Mouse (Mus musculus) myocyte (in vitro differentiated cells): ENCODE results near the gene Tmem237.

Experiments
- CEBPB ChIP-seq: IDR thresholded peaks from 2 replicates; pipeline ENCODE4 v1.6.1; 2011; ENCODE audit warnings: mild to moderate bottlenecking, moderate library complexity; ENCODE audit not compliant: poor library complexity, insufficient read depth, severe bottlenecking
- E2F4 ChIP-seq: IDR thresholded peaks from one replicate; pipeline ENCODE4 v1.6.1; 2011; ENCODE audit warnings: mild to moderate bottlenecking, control low read depth, moderate library complexity; ENCODE audit not compliant: insufficient read depth
- MAX ChIP-seq: IDR thresholded peaks from one replicate; pipeline ENCODE4 v1.6.1; 2011; ENCODE audit warnings: low read depth, mild to moderate bottlenecking, control low read depth
- MYOG ChIP-seq, 3 experiments: IDR thresholded peaks; one replicate each; pipeline ENCODE4 v1.6.1; 2011; ENCODE audit warnings: control low read depth in 2 of 3, low read depth in 2 of 3, mild to moderate bottlenecking in 2 of 3; ENCODE audit not compliant: insufficient read length in 2 of 3, control insufficient read depth in 1 of 3, insufficient read depth in 1 of 3
- POLR2A ChIP-seq: IDR thresholded peaks from one replicate; pipeline ENCODE4 v1.6.1; 2011; ENCODE audit warnings: low read depth, mild to moderate bottlenecking, control low read depth, moderate library complexity; ENCODE audit not compliant: insufficient read length
- POLR2AphosphoS2 ChIP-seq: IDR thresholded peaks from one replicate; pipeline ENCODE4 v1.6.1; 2011; ENCODE audit warnings: low read depth, control low read depth; ENCODE audit not compliant: insufficient read length
- SRF ChIP-seq: IDR thresholded peaks from one replicate; pipeline ENCODE4 v1.6.1; 2011; ENCODE audit warnings: low read depth; ENCODE audit not compliant: control insufficient read depth, insufficient read length
- TCF3 ChIP-seq: IDR thresholded peaks from one replicate; pipeline ENCODE4 v1.6.1; 2011; ENCODE audit warnings: low read depth, control low read depth; ENCODE audit not compliant: insufficient read length
- USF1 ChIP-seq: IDR thresholded peaks from one replicate; pipeline ENCODE4 v1.6.1; 2011; ENCODE audit warnings: low read depth, mild to moderate bottlenecking, control low read depth, moderate library complexity

DNA sequence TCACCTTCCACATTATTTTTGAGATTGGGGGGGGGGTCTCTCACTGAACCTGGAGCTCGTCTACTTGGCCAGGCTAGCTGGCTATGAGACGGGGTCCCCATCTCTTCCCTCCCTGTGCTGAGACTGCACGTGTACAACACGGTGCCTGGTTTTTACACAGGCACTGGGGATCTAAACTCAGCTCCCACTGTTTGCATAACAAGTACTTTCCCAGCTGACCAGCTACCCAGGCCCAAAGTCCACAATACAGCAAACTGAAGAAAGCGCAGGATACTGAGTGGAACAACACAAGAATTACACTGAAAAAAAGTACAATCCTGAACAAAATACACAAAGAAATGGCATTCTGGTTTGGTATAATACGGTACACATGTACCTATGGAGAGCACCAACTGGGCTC, 18.1 kb downstream of the Tmem237 start:
- TF ChIP-seq POLR2A, result no peak
- no peak for TF ChIP-seq MAX
- TF ChIP-seq USF1, result no peak
- no peak for TF ChIP-seq TCF3
- no peak for TF ChIP-seq MYOG (IDR thresholded peaks at IDR 0.05; ENCODE audit: control insufficient read depth in 1 of 3, insufficient read depth in 1 of 3, insufficient read length in 2 of 3, low read depth in 2 of 3)
- TF ChIP-seq POLR2AphosphoS2, result no peak
- no peak for TF ChIP-seq E2F4
- no peak for TF ChIP-seq CEBPB
- no peak for TF ChIP-seq SRF
